Mouse (Mus musculus) forebrain, embryonic 12.5 days (tissue): ENCODE results near the gene Ephb1. TPM values are rescaled to one million over a fixed set of nuclear protein-coding genes. Genes with fewer than 3 reads are reported as not detected.
A peak's percentile ranks its signal among the peaks of the same experiment; 100 is the strongest.

Experiments used
- ATAC-seq: fragments of 200-750 bp; cut with Nextera tagmentation; 2 replicates; pipeline ENCODE4 v1.8.0; 2017; ENCODE audit warnings: moderate TSS enrichment; ENCODE audit not compliant: low FRiP score
- H3K27ac ChIP-seq: fragments of 300-500 bp; sonication (generic); 2 replicates; pipeline ENCODE4 v1.5.1; 2016; ENCODE audit warnings: mild to moderate bottlenecking
- H3K27me3 ChIP-seq: fragments of 300-500 bp; sonication (generic); 2 replicates; pipeline ENCODE4 v1.6.1; 2016; ENCODE audit warnings: mild to moderate bottlenecking
- H3K36me3 ChIP-seq: fragments of 300-500 bp; sonication (generic); replicated peaks from 2 replicates; pipeline ENCODE4 v1.6.1; 2016; ENCODE audit warnings: mild to moderate bottlenecking
- H3K4me1 ChIP-seq: fragments of 300-500 bp; sonication (generic); 2 replicates; pipeline ENCODE4 v1.6.1; 2016
- H3K4me2 ChIP-seq: fragments of 300-500 bp; sonication (generic); 2 replicates; pipeline ENCODE4 v1.6.1; 2016; ENCODE audit warnings: mild to moderate bottlenecking, moderate library complexity
- H3K4me3 ChIP-seq: fragments of 300-500 bp; sonication (generic); replicated peaks from 2 replicates; pipeline ENCODE4 v1.5.1; 2016; ENCODE audit warnings: mild to moderate bottlenecking
- H3K9ac ChIP-seq: fragments of 300-500 bp; sonication (generic); 2 replicates; pipeline ENCODE4 v1.6.1; 2016; ENCODE audit warnings: mild to moderate bottlenecking
- H3K9me3 ChIP-seq: fragments of 300-500 bp; sonication (generic); 2 replicates; pipeline ENCODE4 v1.6.1; 2016
- WGBS: fragments of 180-500 bp; shearing (Covaris S2); methylation state at CpG from one replicate; pipeline ENCODE4 v1.1.7; 2016; 5-methylcytosine and 5-hydroxymethylcytosine counted together
- polyA plus RNA-seq: library from polyadenylated mRNA; unstranded; fragments of >200 nt; fragmentation: Nextera tagmentation; extraction: Ambion mirVana; gene quantifications from 2 replicates; pipeline ENCODE4 v1.2.1, GENCODE M21; 2016

Ephb1 gene
- 26.7 and 28.7 TPM in 2 replicates for polyA plus RNA-seq

DNA sequence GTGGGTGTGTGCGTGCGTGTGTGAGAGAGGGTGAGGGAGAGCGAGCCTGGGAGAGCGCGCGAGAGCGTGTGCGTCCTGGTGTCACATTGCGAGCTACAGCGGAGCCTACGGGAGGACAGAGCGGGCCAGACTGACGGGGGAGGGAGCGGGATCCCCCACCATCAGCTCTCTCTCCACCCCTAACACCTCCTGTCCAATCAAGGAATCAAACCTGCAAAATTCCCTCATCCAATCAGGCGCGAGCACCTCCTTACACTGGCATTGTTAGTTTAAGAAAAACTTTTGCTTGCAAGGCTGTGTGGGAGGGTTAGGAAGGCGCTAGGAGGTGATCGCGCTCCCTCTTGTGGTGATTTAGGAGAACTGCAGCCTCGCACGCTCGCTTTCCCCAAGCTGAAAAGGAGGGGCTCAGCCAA is at the start of gene Ephb1:
TSS of gene Ephb1 (minus strand) at position 133 of the 413 bp plus-strand sequence.
- peaks cover 74% of the 10 kb centered on the region for H3K27me3 ChIP-seq
- H3K4me1 ChIP-seq = peaks cover 22% of the 10 kb centered on the region
- WGBS = 0% methylated on average over 22 of the region's 22 CpGs
- H3K36me3 ChIP-seq = no peaks in the 10 kb centered on the region
- H3K9ac ChIP-seq = peak within 1 kb of the TSS; percentile 90
- ATAC-seq = peak; percentile 93
- peak within 1 kb of the TSS; percentile 84 for H3K4me3 ChIP-seq
- peak within 1 kb of the TSS; percentile 93 for H3K4me2 ChIP-seq
- H3K9me3 ChIP-seq = no peaks in the 10 kb centered on the region
- H3K27ac ChIP-seq = peak within 1 kb of the TSS; percentile 72

- WGBS = 33% methylated on average over 18 of the region's 18 CpGs
- no peaks in the 10 kb centered on the region for H3K9me3 ChIP-seq
- H3K36me3 ChIP-seq = no peaks in the 10 kb centered on the region
- H3K27me3 ChIP-seq = peaks cover 50% of the 10 kb centered on the region
- H3K27ac ChIP-seq = no peak overlapping the region
- H3K4me3 ChIP-seq = no peak overlapping the region
- peak; percentile 64; the same call in 1 of the 2 replicates for ATAC-seq
- no peak overlapping the region for H3K9ac ChIP-seq
- H3K4me1 ChIP-seq = peaks cover 5% of the 10 kb centered on the region
- peak overlapping the region; percentile 15; the same call in 1 of the 2 replicates for H3K4me2 ChIP-seq
These were observed 48.9 kb upstream of the Ephb1 start for GRCm38 (mm10) chr9:102403086-102404021.

GRCm38 (mm10) chr9:102402671-102403070 is 48.2 kb upstream of the Ephb1 start:
- no peak for ATAC-seq
- Histone ChIP-seq H3K36me3 (no peaks in the 10 kb centered on the region), H3K9me3 (no peaks in the 10 kb centered on the region), H3K4me3 (no peak overlapping the region), H3K4me1 (peaks cover 5% of the 10 kb centered on the region), H3K4me2 (no peak overlapping the region), H3K27me3 (peaks cover 50% of the 10 kb centered on the region), H3K9ac (no peak overlapping the region), H3K27ac (no peak overlapping the region)
- WGBS = 75% methylated on average over 3 of the region's 3 CpGs

DNA sequence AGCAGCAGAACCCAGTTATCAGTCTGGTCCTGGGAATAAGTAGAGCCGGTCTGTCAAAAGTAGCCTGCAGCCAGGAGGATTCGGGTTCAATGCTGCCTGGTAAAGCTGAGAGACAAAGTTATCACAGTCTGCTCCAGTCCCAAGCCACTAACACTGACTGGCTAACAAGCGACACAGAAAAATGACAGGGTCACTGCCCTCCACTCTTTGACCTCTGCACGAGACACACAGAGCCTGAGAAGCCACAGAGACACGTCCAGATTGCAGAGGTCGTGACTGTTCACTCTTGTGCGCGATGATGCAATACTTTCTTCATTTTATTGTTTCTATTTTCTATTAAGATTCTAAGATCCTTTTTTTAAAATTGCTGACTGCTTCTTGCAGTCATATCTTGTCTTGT is 33.8 kb upstream of the Ephb1 start:
- Histone ChIP-seq H3K9me3 (no peaks in the 10 kb centered on the region), H3K27ac (no peak overlapping the region), H3K36me3 (no peaks in the 10 kb centered on the region), H3K4me2 (no peak overlapping the region), H3K4me1 (peaks cover 7% of the 10 kb centered on the region; the same call in 1 of the 2 replicates), H3K4me3 (no peak overlapping the region), H3K9ac (no peak overlapping the region), H3K27me3 (no peaks in the 10 kb centered on the region)
- WGBS = 77% methylated on average over 8 of the region's 8 CpGs
- no peak for ATAC-seq

- Histone ChIP-seq H3K36me3 (no peaks in the 10 kb centered on the region), H3K4me3 (no peak overlapping the region), H3K9me3 (no peaks in the 10 kb centered on the region), H3K27me3 (no peaks in the 10 kb centered on the region), H3K4me1 (peaks cover 7% of the 10 kb centered on the region; the same call in 1 of the 2 replicates), H3K27ac (no peak overlapping the region), H3K9ac (no peak overlapping the region), H3K4me2 (no peak overlapping the region)
- ATAC-seq = no peak
- 92% methylated on average over 9 of the region's 9 CpGs for WGBS
These were observed 32.3 kb upstream of the Ephb1 start for GRCm38 (mm10) chr9:102386816-102387215.

DNA sequence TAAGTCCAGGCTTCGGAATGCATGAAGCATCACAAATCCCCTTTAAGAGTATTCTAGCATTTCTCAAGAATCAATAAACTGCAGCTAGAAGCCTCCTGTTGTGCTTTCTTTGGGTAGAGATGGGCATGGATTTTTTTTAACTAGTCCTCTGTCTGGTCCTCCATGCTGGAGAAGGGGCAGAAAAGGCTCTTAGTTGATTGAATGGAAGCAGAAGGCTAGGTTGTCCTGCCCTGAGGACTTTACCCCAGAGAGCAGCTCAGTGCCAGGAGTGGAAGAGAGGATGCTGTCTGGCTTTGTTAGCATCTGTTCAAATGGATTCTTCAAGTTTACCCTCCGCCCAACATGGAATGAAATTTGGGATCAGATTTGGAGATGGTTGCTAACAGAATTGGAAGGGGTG is 25.7 kb upstream of the Ephb1 start:
- Histone ChIP-seq H3K4me3 (no peak overlapping the region), H3K4me1 (peaks cover 4% of the 10 kb centered on the region; the same call in 1 of the 2 replicates), H3K36me3 (no peaks in the 10 kb centered on the region), H3K9me3 (no peaks in the 10 kb centered on the region), H3K27ac (no peak overlapping the region), H3K9ac (no peak overlapping the region), H3K4me2 (no peak overlapping the region), H3K27me3 (no peaks in the 10 kb centered on the region)
- 86% methylated on average over 2 of the region's 2 CpGs for WGBS
- no peak for ATAC-seq

- 92% methylated on average over 5 of the region's 5 CpGs for WGBS
- no peaks in the 10 kb centered on the region for H3K4me1 ChIP-seq
- H3K27ac ChIP-seq = no peak overlapping the region
- no peaks in the 10 kb centered on the region for H3K27me3 ChIP-seq
- no peak overlapping the region for H3K9ac ChIP-seq
- H3K4me3 ChIP-seq = no peak overlapping the region
- no peak for ATAC-seq
- H3K36me3 ChIP-seq = no peaks in the 10 kb centered on the region
- H3K9me3 ChIP-seq = no peaks in the 10 kb centered on the region
- no peak overlapping the region for H3K4me2 ChIP-seq
These were observed 20.2 kb upstream of the Ephb1 start for GRCm38 (mm10) chr9:102374661-102375060.

- Histone ChIP-seq H3K36me3 (no peaks in the 10 kb centered on the region), H3K27ac (no peak overlapping the region), H3K9ac (no peak overlapping the region), H3K27me3 (no peaks in the 10 kb centered on the region), H3K4me1 (no peaks in the 10 kb centered on the region), H3K4me2 (no peak overlapping the region), H3K4me3 (no peak overlapping the region), H3K9me3 (no peaks in the 10 kb centered on the region)
- ATAC-seq = no peak
- WGBS = 91% methylated on average over 5 of the region's 5 CpGs
These were observed 19.4 kb upstream of the Ephb1 start for GRCm38 (mm10) chr9:102373886-102374285.

- Histone ChIP-seq H3K36me3 (no peaks in the 10 kb centered on the region), H3K27me3 (no peaks in the 10 kb centered on the region), H3K4me1 (no peaks in the 10 kb centered on the region), H3K4me2 (no peak overlapping the region), H3K27ac (no peak overlapping the region), H3K9me3 (no peaks in the 10 kb centered on the region), H3K4me3 (no peak overlapping the region), H3K9ac (no peak overlapping the region)
- WGBS = 87% methylated on average over 3 of the region's 3 CpGs
- no peak for ATAC-seq
These were observed 17.4 kb upstream of the Ephb1 start for GRCm38 (mm10) chr9:102371936-102372335.

DNA sequence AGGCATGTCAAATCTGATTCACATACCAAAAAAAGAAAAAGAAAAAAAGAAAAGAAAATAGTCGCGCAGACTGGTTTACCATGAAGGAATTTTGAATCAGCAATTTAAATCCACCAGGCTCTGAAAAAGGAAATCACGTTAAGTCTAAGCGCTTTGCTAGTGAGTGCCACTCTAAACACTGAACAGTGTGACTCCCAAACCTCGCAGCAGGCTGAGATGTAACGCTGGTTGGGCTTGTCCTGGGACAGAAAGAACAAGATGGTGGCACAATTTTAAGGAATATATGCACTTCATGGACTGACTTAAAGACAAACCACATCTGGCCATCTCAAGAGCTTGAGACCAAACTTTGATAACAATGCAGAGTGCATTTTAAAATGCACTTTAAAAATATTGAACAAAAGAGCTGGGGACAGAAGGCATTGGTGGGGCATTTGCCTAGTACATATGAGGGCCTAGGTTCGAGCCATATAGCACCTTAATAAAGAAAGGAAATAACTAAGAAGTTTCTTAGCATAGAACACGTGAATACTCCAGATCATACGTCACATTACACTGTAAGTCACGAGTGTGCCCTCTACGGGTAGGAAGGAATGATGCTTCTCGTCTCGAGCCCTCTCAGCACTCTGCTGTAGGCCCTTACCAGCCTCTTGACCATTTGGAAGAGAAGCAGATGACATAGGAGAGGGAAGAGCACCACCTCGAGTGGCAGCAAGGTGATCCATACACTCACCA is 16.7 kb upstream of the Ephb1 start:
- H3K4me3 ChIP-seq = no peak overlapping the region
- 57% methylated on average over 14 of the region's 14 CpGs for WGBS
- ATAC-seq = no peak

GRCm38 (mm10) chr9:102370141-102370540 is 15.6 kb upstream of the Ephb1 start:
- Histone ChIP-seq H3K27ac (no peak overlapping the region), H3K27me3 (no peaks in the 10 kb centered on the region), H3K4me3 (no peak overlapping the region), H3K4me1 (no peaks in the 10 kb centered on the region), H3K9ac (no peak overlapping the region), H3K36me3 (no peaks in the 10 kb centered on the region), H3K9me3 (no peaks in the 10 kb centered on the region), H3K4me2 (no peak overlapping the region)
- no peak for ATAC-seq
- WGBS = 72% methylated on average over 8 of the region's 8 CpGs

More for the DNA sequence above, 16.7 kb upstream of the Ephb1 start:
- no peaks in the 10 kb centered on the region for H3K27me3 ChIP-seq
- H3K36me3 ChIP-seq = no peaks in the 10 kb centered on the region
- no peak overlapping the region for H3K9ac ChIP-seq
- H3K4me2 ChIP-seq = no peak overlapping the region
- no peaks in the 10 kb centered on the region for H3K9me3 ChIP-seq
- H3K27ac ChIP-seq = no peak overlapping the region
- H3K4me1 ChIP-seq = no peaks in the 10 kb centered on the region

DNA sequence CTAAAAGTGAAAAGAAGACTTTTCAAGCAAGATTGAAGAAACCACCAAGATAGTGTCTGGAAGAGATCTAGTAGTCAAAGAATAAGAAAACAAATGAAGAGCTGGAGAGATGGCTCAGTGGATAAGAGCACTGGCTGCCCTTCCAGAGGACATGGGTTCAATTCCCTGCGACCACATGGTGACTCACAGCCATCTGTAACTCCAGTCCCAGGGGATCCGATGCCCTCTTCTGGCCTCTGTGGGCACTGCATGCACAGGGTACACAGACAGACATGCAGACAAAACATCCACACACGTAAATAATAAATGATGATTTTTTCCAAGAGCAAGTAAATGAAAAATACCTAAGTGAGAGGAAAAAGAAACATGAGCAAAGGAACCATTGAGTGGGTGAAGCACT is 14.6 kb upstream of the Ephb1 start:
- 76% methylated on average over 3 of the region's 3 CpGs for WGBS
- no peak overlapping the region for H3K4me2 ChIP-seq
- H3K9ac ChIP-seq = no peak overlapping the region
- no peak overlapping the region for H3K4me3 ChIP-seq
- ATAC-seq = no peak
- no peaks in the 10 kb centered on the region for H3K9me3 ChIP-seq
- H3K27me3 ChIP-seq = no peaks in the 10 kb centered on the region
- no peak overlapping the region for H3K27ac ChIP-seq
- no peaks in the 10 kb centered on the region for H3K4me1 ChIP-seq
- H3K36me3 ChIP-seq = no peaks in the 10 kb centered on the region
